Mouse (Mus musculus) intestine, embryonic 16.5 days (tissue): ENCODE data around the gene Mgmt. TPM values are rescaled to one million over a fixed set of nuclear protein-coding genes. Genes with fewer than 3 reads are reported as not detected.

Experiments used
- ATAC-seq: fragments of 200-750 bp; cut with Nextera tagmentation; 2 replicates; pipeline ENCODE4 v1.8.0; 2017; ENCODE audit warnings: moderate TSS enrichment, moderate library complexity
- H3K27ac ChIP-seq: fragments of 300-500 bp; sonication (generic); 2 replicates; pipeline ENCODE4 v1.5.1; 2014; ENCODE audit warnings: mild to moderate bottlenecking, low read length
- H3K27me3 ChIP-seq: fragments of 300-500 bp; sonication (generic); replicated peaks from 2 replicates; pipeline ENCODE4 v1.6.1; 2014; ENCODE audit warnings: low read length, control low read depth, mixed read lengths; ENCODE audit not compliant: control insufficient read depth, insufficient read depth
- H3K36me3 ChIP-seq: fragments of 300-500 bp; sonication (generic); 2 replicates; pipeline ENCODE4 v1.6.1; 2014; ENCODE audit warnings: low read length, control low read depth; ENCODE audit not compliant: control insufficient read depth, insufficient read depth
- H3K4me1 ChIP-seq: fragments of 300-500 bp; sonication (generic); 2 replicates; pipeline ENCODE4 v1.6.1; 2014; ENCODE audit warnings: low read length, control low read depth, mixed read lengths; ENCODE audit not compliant: control insufficient read depth, insufficient read depth
- H3K4me2 ChIP-seq: fragments of 300-500 bp; sonication (generic); 2 replicates; pipeline ENCODE4 v1.6.1; 2014; ENCODE audit warnings: low read depth, low read length, control low read depth
- H3K4me3 ChIP-seq: fragments of 300-500 bp; sonication (generic); 2 replicates; pipeline ENCODE4 v1.5.1; 2014; ENCODE audit warnings: mild to moderate bottlenecking, low read length
- H3K9ac ChIP-seq: fragments of 300-500 bp; sonication (generic); 2 replicates; pipeline ENCODE4 v1.6.1; 2014; ENCODE audit warnings: low read depth, low read length
- H3K9me3 ChIP-seq: fragments of 300-500 bp; sonication (generic); 2 replicates; pipeline ENCODE4 v1.6.1; 2016; ENCODE audit warnings: low read length, control low read depth; ENCODE audit not compliant: control insufficient read depth
- WGBS: fragments of 180-500 bp; shearing (Covaris S2); extraction: QIAGEN DNeasy Blood & Tissue Kit; methylation state at CpG from one replicate; pipeline ENCODE4 v1.1.7; 2014; 5-methylcytosine and 5-hydroxymethylcytosine counted together
- polyA plus RNA-seq: library from polyadenylated mRNA; unstranded; fragments of >200 nt; fragmentation: Nextera tagmentation; extraction: Ambion mirVana; gene quantifications from 2 replicates; pipeline ENCODE4 v1.2.1, GENCODE M21; 2015

Gene Mgmt
- polyA plus RNA-seq, 1 experiment from 2014 or later = 5.9 TPM

DNA sequence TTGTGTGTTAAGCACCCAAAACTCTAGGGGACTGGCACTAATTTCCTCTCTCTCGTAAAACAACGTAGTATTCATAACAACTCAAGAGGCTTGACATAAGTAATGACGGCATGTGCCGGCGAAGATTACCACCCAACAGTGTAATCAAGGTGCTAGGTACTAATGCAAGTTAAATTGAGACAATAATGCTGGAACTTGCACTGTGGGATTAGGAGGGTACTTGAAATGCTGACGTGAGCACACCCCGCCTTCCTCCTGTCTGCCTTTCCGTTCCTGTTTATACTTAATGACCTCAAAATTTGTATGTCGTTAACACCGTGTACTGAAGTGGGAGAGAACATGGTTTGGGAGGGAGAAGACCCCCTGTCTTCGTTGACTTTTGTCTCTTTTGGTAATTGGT lies 110.9 kb downstream of the Mgmt start:
- no peak overlapping the region for H3K9ac ChIP-seq
- ATAC-seq = no peak
- H3K27ac ChIP-seq = no peak overlapping the region
- 46% methylated on average over 11 of the region's 11 CpGs for WGBS
- H3K4me3 ChIP-seq = no peak overlapping the region
- H3K4me1 ChIP-seq = no peaks in the 10 kb centered on the region
- no peak overlapping the region for H3K4me2 ChIP-seq
- H3K36me3 ChIP-seq = no peaks in the 10 kb centered on the region
- H3K27me3 ChIP-seq = no peaks in the 10 kb centered on the region
- no peaks in the 10 kb centered on the region for H3K9me3 ChIP-seq

DNA sequence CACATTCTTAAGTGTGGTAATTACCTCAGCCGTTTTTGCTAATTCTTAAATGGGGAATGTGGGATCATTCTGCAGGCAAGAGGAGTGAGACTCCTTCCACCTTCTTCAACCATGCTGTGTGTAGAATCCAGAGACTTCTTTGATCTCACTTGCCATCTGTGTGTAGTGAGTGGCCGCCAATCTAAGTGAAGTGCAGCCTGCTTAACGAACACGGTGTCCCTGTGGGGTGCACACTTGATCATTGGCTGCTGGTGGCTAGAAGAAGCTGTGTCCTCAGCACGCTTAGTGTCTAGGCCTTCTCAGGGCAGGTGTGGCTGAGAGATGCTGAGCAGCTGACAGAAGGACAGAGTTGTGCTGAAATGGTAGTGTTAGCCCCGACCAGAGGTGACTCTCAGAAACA lies 113.9 kb downstream of the Mgmt start:
- H3K27me3 ChIP-seq = no peaks in the 10 kb centered on the region
- WGBS = 81% methylated on average over 6 of the region's 6 CpGs

DNA sequence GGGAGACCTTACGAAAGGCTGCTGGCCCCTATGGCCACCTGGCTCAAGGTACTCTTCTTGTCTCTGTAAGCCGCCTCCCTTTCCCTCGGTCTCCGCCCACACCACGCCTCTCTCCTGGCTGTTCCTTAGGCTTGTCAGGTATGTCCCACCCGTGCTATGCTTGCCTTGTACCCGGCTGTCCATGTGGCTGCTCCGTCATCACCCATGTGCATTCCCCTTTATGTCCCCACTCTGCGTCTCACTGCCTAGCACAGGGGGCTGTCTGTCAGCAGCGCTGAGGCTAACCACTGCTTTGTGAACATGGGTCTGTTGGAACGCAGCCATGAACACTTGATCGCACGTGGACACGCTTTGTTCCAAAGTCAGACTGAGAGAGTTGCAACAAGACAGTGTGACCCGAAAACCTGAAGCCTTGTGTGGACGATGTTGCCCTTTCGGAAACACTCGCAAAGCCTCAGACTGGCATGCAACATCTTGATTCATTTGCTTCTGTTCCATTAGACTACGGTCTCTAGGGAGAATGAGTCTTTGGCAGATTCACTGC lies 115.4 kb downstream of the Mgmt start:
- Histone ChIP-seq H3K9me3 (no peaks in the 10 kb centered on the region), H3K4me2 (no peak overlapping the region), H3K27me3 (no peaks in the 10 kb centered on the region), H3K36me3 (no peaks in the 10 kb centered on the region), H3K4me1 (no peaks in the 10 kb centered on the region), H3K9ac (no peak overlapping the region), H3K27ac (0 out of 2 replicates have a peak overlapping the region, but pooled peaks have one; percentile 10), H3K4me3 (no peak overlapping the region)
- WGBS = 83% methylated on average over 19 of the region's 19 CpGs
- no peak for ATAC-seq

More for the DNA sequence above, 113.9 kb downstream of the Mgmt start:
- Histone ChIP-seq H3K4me2 (no peak overlapping the region), H3K4me3 (no peak overlapping the region), H3K9ac (no peak overlapping the region), H3K36me3 (no peaks in the 10 kb centered on the region), H3K9me3 (no peaks in the 10 kb centered on the region), H3K27ac (no peak overlapping the region), H3K4me1 (no peaks in the 10 kb centered on the region)
- ATAC-seq = no peak

DNA sequence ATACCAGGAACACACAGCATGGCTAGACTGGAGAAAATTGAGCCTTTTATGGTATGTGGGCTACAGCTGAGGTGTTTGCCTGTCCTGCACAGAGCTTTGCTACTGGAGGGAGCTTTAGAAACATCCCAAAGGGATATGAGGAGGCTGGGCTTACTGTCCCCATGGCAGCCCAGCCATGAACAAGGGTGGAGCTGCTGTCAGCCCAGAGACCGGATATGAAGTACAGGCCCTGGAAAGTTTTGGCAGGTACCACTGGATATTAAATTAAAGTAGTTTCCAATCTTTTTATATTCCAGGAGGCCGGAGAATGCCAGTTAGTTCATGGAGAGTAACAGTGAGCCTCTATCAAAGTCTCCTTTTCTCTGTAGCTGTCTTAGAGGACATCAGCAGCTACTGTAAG lies 116.0 kb downstream of the Mgmt start:
- no peak overlapping the region for H3K4me3 ChIP-seq
- H3K4me1 ChIP-seq = no peaks in the 10 kb centered on the region
- H3K9me3 ChIP-seq = no peaks in the 10 kb centered on the region
- no peaks in the 10 kb centered on the region for H3K36me3 ChIP-seq
- no peaks in the 10 kb centered on the region for H3K27me3 ChIP-seq
- ATAC-seq = no peak
- no peak overlapping the region for H3K4me2 ChIP-seq
- 0 out of 2 replicates have a peak overlapping the region, but pooled peaks have one; percentile 10 for H3K27ac ChIP-seq
- 59% methylated on average over 2 of the region's 2 CpGs for WGBS
- H3K9ac ChIP-seq = no peak overlapping the region

DNA sequence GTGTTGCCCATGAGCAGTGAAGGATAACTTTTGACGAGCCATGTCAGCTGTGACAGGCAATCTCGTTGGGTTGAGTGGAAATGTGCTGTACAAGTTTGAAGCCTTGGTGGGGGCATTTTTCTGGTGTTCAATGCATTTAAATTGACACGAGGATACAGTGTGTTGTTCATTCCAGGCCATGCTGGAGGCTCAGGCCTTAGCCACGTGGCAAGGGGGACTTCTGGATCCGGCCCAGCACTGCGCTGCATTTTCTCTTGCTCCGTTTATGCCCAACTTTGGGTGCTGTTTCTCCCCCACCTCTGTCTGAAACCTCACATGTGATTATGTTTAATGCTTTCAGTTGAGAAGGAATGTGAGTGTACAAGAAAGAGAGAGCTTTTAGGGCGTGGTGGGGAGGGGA lies 118.3 kb downstream of the Mgmt start:
- no peak overlapping the region for H3K9ac ChIP-seq
- H3K36me3 ChIP-seq = no peaks in the 10 kb centered on the region
- no peak for ATAC-seq
- H3K27me3 ChIP-seq = no peaks in the 10 kb centered on the region
- WGBS = 66% methylated on average over 8 of the region's 8 CpGs
- no peak overlapping the region for H3K27ac ChIP-seq
- H3K9me3 ChIP-seq = no peaks in the 10 kb centered on the region
- H3K4me1 ChIP-seq = no peaks in the 10 kb centered on the region
- no peak overlapping the region for H3K4me3 ChIP-seq
- H3K4me2 ChIP-seq = no peak overlapping the region

DNA sequence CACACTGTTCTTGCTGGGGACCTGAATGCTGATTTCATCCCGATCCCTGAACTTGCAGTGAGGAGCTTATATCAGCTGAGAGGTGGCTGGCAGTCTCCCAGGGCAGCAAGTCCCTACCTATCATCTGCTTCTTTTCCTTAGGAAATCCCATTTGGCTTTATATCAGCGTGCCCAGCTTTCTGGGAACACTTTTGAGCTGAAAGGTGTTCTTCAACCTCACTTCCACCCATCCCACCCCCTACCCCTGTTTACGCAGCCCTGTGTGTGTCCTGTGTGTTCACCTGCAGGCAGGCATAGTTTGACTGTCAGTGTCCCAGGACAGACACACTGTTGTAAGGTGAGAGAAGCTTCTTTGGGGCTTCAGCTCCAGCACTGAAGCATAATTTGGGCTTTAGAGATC lies 119.0 kb downstream of the Mgmt start:
- no peaks in the 10 kb centered on the region for H3K36me3 ChIP-seq
- ATAC-seq = no peak
- H3K4me2 ChIP-seq = no peak overlapping the region
- H3K9ac ChIP-seq = no peak overlapping the region
- no peaks in the 10 kb centered on the region for H3K9me3 ChIP-seq
- no peaks in the 10 kb centered on the region for H3K4me1 ChIP-seq
- H3K27me3 ChIP-seq = no peaks in the 10 kb centered on the region
- H3K27ac ChIP-seq = no peak overlapping the region
- WGBS = 71% methylated on average over 3 of the region's 3 CpGs
- no peak overlapping the region for H3K4me3 ChIP-seq

DNA sequence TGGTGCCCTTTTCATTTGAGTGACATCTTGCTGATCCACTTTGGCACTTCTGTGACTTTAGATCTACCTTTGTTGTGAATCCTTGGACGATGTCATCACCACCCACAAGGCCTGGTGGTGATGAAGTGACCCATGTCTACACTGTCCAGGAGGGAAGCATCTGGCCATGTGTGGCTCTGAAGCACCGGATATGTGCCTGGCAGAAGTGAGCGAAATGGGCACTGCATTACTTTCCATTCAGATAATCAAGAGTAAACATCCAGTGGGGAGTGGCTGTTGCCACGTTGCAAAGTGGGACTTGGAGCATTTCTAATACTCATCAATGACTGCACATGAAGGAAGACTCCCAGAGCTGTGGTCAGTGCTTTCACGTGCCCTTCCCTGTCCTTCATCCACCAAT lies 124.2 kb downstream of the Mgmt start:
- ATAC-seq = no peak
- no peaks in the 10 kb centered on the region for H3K4me1 ChIP-seq
- H3K4me3 ChIP-seq = no peak overlapping the region
- H3K27ac ChIP-seq = no peak overlapping the region
- 85% methylated on average over 5 of the region's 5 CpGs for WGBS
- H3K4me2 ChIP-seq = no peak overlapping the region
- H3K9ac ChIP-seq = no peak overlapping the region
- H3K36me3 ChIP-seq = no peaks in the 10 kb centered on the region
- no peaks in the 10 kb centered on the region for H3K27me3 ChIP-seq
- no peaks in the 10 kb centered on the region for H3K9me3 ChIP-seq

DNA sequence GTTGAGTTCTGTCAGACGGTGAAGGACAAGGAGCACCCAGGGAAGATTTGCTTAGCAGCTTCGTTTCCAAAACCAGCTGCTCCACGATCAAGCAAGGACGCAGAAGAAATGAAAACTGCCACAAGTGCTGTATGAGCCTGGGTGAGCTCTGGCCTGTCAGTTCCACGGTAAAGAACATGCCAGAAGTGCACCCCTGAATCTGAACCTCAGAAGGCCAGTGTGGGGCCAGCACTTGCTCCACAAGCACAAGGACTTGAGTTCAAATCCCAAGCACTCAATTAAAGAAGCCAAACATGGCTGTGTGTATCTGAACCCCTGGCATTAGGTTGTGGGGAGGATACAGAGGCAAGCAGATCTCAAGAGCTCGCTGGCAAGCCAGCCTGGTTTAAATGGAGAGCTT lies 125.8 kb downstream of the Mgmt start:
- no peaks in the 10 kb centered on the region for H3K36me3 ChIP-seq
- no peak overlapping the region for H3K4me2 ChIP-seq
- no peaks in the 10 kb centered on the region for H3K4me1 ChIP-seq
- no peaks in the 10 kb centered on the region for H3K9me3 ChIP-seq
- H3K27ac ChIP-seq = no peak overlapping the region
- 81% methylated on average over 6 of the region's 6 CpGs for WGBS
- no peak overlapping the region for H3K4me3 ChIP-seq
- H3K9ac ChIP-seq = no peak overlapping the region
- ATAC-seq = no peak
- H3K27me3 ChIP-seq = no peaks in the 10 kb centered on the region

DNA sequence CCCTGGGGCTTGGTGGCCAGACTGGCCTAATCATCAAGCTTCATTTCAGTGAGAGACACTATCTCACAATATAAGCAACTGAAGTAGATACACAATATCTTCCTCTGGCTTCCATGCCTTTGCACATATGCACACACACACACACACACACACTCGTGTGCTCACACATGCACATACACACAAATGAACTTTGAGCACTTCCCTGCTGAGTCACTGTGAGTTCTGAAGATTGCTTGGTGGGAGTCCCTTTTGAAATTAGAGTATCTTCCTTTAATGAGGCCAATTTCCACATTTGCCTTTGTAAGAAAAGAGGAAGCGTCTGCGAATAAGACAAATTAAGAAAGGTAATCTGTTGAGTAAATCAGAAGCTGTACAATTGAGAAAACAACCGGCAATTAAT lies 136.4 kb downstream of the Mgmt start:
- no peak for ATAC-seq
- Histone ChIP-seq H3K4me1 (no peaks in the 10 kb centered on the region), H3K4me3 (no peak overlapping the region), H3K36me3 (no peaks in the 10 kb centered on the region), H3K27ac (no peak overlapping the region), H3K9me3 (no peaks in the 10 kb centered on the region), H3K27me3 (no peaks in the 10 kb centered on the region), H3K9ac (no peak overlapping the region), H3K4me2 (no peak overlapping the region)
- 87% methylated on average over 4 of the region's 4 CpGs for WGBS

DNA sequence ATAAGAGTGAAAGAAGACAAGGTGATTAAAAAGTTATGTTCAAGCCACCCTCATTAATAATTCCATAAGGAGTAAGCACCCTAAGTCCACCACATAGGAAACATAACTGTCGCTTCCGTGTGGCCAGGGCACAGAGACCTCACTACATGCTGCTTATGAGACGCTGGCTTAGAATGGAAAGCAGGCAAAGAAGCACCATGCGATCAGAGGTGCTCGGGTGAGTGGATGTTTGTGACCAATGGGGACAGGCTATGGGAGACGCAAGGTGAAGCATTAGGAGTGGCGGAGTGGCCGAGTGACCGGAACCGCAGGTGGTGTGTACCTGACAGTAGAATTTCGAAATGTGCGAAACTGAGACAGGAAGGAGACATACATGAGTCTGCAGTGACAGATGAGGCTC lies 138.8 kb downstream of the Mgmt start:
- Histone ChIP-seq H3K27ac (no peak overlapping the region), H3K27me3 (no peaks in the 10 kb centered on the region), H3K4me2 (no peak overlapping the region), H3K36me3 (no peaks in the 10 kb centered on the region), H3K4me1 (0 out of 2 replicates have a peak, but pooled peaks cover 2% of the 10 kb centered on the region), H3K4me3 (no peak overlapping the region), H3K9me3 (no peaks in the 10 kb centered on the region), H3K9ac (no peak overlapping the region)
- 95% methylated on average over 12 of the region's 12 CpGs for WGBS
- ATAC-seq = no peak
